Mouse (Mus musculus): ENCODE data around the gene Cecr2. TPM values are rescaled to one million over a fixed set of nuclear protein-coding genes. Genes with fewer than 3 reads are reported as not detected.

Cecr2 gene
- polyA plus RNA-seq (2012; rRNA removed), result 9.9 and 12.6 TPM in 2 replicates

GRCm38 (mm10) chr6:120665816-120666760 lies at the start of gene Cecr2:
Gene Cecr2, plus strand, starts transcription at chr6:120666369.

GRCm38 (mm10) chr6:120773149-120773628 lies 107.0 kb downstream of the Cecr2 start, which contains the start of gene Slc25a18:
Gene Slc25a18, plus strand, starts transcription at chr6:120773578.

Other genes with a start within 250 kb of the Cecr2 start
- gene Il17ra, start 203.1 kb upstream of the Cecr2 start, polyA plus RNA-seq (2012; rRNA removed), result 4.5 and 5.6 TPM in 2 replicates
- gene Tmem121b, start 172.6 kb upstream of the Cecr2 start, polyA plus RNA-seq (2012; rRNA removed), result 9.9 and 11.3 TPM in 2 replicates
- gene Hdhd5, start 135.1 kb upstream of the Cecr2 start, polyA plus RNA-seq (2012; rRNA removed), result 23.5 and 24.9 TPM in 2 replicates
- 6.2 and 7.1 TPM in 2 replicates for gene Slc25a18, start 107.2 kb downstream of the Cecr2 start, polyA plus RNA-seq (2012; rRNA removed)
- 166 and 171 TPM in 2 replicates for gene Atp6v1e1, start 156.4 kb downstream of the Cecr2 start, polyA plus RNA-seq (2012; rRNA removed)
- gene Bcl2l13, start 169.8 kb downstream of the Cecr2 start, polyA plus RNA-seq (2012; rRNA removed), result 23.8 and 27.8 TPM in 2 replicates